In the genomic region with DNA sequence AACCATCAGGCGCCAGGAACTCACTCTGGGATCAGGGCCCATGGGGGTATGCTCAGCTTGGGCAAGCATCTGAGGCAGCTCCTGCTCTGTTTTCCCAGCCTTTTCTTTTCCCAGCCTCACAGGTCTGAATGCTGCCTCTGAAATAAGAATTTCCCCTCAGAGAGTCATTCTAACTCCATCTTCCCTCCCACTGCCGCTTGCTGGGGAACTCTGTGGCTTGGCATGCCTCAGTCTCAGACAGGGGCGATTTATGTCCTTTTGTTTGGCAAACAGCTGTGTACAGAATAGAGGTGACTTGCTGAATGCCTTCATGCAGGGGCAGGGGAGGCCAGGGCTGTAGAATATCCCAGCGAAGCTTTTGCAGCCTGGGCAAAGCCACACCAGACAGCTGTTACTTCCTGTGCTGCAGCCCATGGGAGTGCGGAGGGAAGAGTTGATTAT, we compare ENCODE assay signal across 14 mouse cellular contexts.
DNase-seq lines count a peak whose midpoint lies in the region; ATAC-seq and TF ChIP-seq lines count a peak whose summit lies in the region.
"Had no signal": no experiment of that assay in that cellular context is flagged by ENCODE, and none has a peak within 500 bp of the region (broad histone marks: within the 10 kb centered on the region; RNA-seq: fewer than 3 reads in every experiment).

No protein-coding gene starts in this region.

- 49% methylated on average over 5 of the region's 5 CpGs for WGBS in midbrain, embryonic 11.5 days
- 28% methylated on average over 5 of the region's 5 CpGs for WGBS in midbrain, embryonic 15.5 days
- WGBS in neural tube, embryonic 15.5 days, result 8% methylated on average over 5 of the region's 5 CpGs

- no peak overlapping the region for H3K4me2 ChIP-seq in midbrain, embryonic 11.5 days
- no peak overlapping the region for H3K4me2 ChIP-seq in midbrain, embryonic 15.5 days
- no peak overlapping the region for H3K4me2 ChIP-seq in neural tube, embryonic 15.5 days
- H3K4me2 ChIP-seq: intestine, embryonic 15.5 days; liver, embryonic 11.5 days had no signal

- no peaks in the 10 kb centered on the region for H3K9me3 ChIP-seq in midbrain, embryonic 11.5 days (ENCODE audit: control insufficient read depth, low read length)
- no peaks in the 10 kb centered on the region for H3K9me3 ChIP-seq in midbrain, embryonic 15.5 days
- H3K9me3 ChIP-seq in neural tube, embryonic 15.5 days (replicated peaks), result no peaks in the 10 kb centered on the region
- H3K9me3 ChIP-seq: intestine, embryonic 15.5 days had no signal

- peak; percentile 9 for DNase-seq in adrenal gland, postnatal 10 days
- no peak for DNase-seq in adrenal gland, postnatal 36 days
- peak; percentile 28 for DNase-seq in gastrocnemius, postnatal 25 days
- DNase-seq in gastrocnemius, adult 2 months, result no peak
- peak; percentile 79 for DNase-seq in midbrain, embryonic 11.5 days (ENCODE audit: low spot score, missing footprints)
- DNase-seq in urinary bladder, postnatal 36 days (ENCODE audit: low spot score in 2 of 2), result no peak
- DNase-seq: cerebellum, adult 9-10 months; kidney, postnatal 36 days; layer of hippocampus, postnatal 36 days had no signal

- intact Hi-C loops in gastrocnemius, adult 2 months (cut with DNase I), result no loop called here

- no peak overlapping the region for H3K4me3 ChIP-seq in gastrocnemius, adult 2 months
- no peak overlapping the region for H3K4me3 ChIP-seq in midbrain, embryonic 11.5 days (ENCODE audit: low read depth, low read length)
- H3K4me3 ChIP-seq in midbrain, embryonic 15.5 days, result no peak overlapping the region
- no peak overlapping the region for H3K4me3 ChIP-seq in neural tube, embryonic 15.5 days (replicated peaks)
- H3K4me3 ChIP-seq: intestine, embryonic 15.5 days had no signal

- H3K4me1 ChIP-seq in midbrain, embryonic 11.5 days (ENCODE audit: control insufficient read depth, insufficient read depth, low read length), result peaks cover 4% of the 10 kb centered on the region; the same call in 1 of the 2 replicates
- peaks cover 9% of the 10 kb centered on the region for H3K4me1 ChIP-seq in midbrain, embryonic 15.5 days
- peaks cover 42% of the 10 kb centered on the region for H3K4me1 ChIP-seq in neural tube, embryonic 15.5 days
- H3K4me1 ChIP-seq: intestine, embryonic 15.5 days had no signal

- no peak for TF ChIP-seq CTCF in gastrocnemius, adult 2 months (IDR thresholded peaks at IDR 0.05)

- no peaks in the 10 kb centered on the region for H3K36me3 ChIP-seq in midbrain, embryonic 11.5 days (ENCODE audit: control insufficient read depth, insufficient read depth, low read length)
- H3K36me3 ChIP-seq in midbrain, embryonic 15.5 days (replicated peaks), result no peaks in the 10 kb centered on the region
- peaks cover 4% of the 10 kb centered on the region; the same call in 1 of the 2 replicates for H3K36me3 ChIP-seq in neural tube, embryonic 15.5 days
- H3K36me3 ChIP-seq: intestine, embryonic 15.5 days had no signal

- peaks cover 13% of the 10 kb centered on the region for H3K27me3 ChIP-seq in midbrain, embryonic 11.5 days (ENCODE audit: control insufficient read depth, insufficient read depth, low read length)
- H3K27me3 ChIP-seq in midbrain, embryonic 15.5 days (replicated peaks), result peaks cover 11% of the 10 kb centered on the region
- peaks cover 6% of the 10 kb centered on the region; the same call in 1 of the 2 replicates for H3K27me3 ChIP-seq in neural tube, embryonic 15.5 days (replicated peaks)

- no peak overlapping the region for H3K9ac ChIP-seq in midbrain, embryonic 11.5 days (ENCODE audit: low read length)
- no peak overlapping the region for H3K9ac ChIP-seq in midbrain, embryonic 15.5 days
- H3K9ac ChIP-seq in neural tube, embryonic 15.5 days (replicated peaks), result no peak overlapping the region
- H3K9ac ChIP-seq: intestine, embryonic 15.5 days had no signal

- no peak for ATAC-seq in midbrain, embryonic 11.5 days (ENCODE audit: low FRiP score)
- no peak for ATAC-seq in midbrain, embryonic 15.5 days (replicated peaks)
- ATAC-seq in neural tube, embryonic 15.5 days (ENCODE audit: low FRiP score), result peak; percentile 62
- ATAC-seq: intestine, embryonic 15.5 days; midbrain, embryonic 16.5 days had no signal

- no peak overlapping the region for H3K27ac ChIP-seq in gastrocnemius, adult 2 months
- no peak overlapping the region for H3K27ac ChIP-seq in midbrain, embryonic 11.5 days (ENCODE audit: low read depth, low read length)
- no peak overlapping the region for H3K27ac ChIP-seq in midbrain, embryonic 15.5 days
- peak overlapping the region; percentile 77 for H3K27ac ChIP-seq in neural tube, embryonic 15.5 days (replicated peaks)
- H3K27ac ChIP-seq: intestine, embryonic 15.5 days had no signal

Comparison
In these comparisons a context has a peak if more than half of its experiments do, and no peak if none do; other contexts are left out.
1. DNase-seq: peak in adrenal gland, postnatal 10 days (single experiment), gastrocnemius, postnatal 25 days (single experiment) and midbrain, embryonic 11.5 days (single experiment); none in adrenal gland, postnatal 36 days (0 of 2), gastrocnemius, adult 2 months (single experiment) and urinary bladder, postnatal 36 days (0 of 2).